In the genomic region with DNA sequence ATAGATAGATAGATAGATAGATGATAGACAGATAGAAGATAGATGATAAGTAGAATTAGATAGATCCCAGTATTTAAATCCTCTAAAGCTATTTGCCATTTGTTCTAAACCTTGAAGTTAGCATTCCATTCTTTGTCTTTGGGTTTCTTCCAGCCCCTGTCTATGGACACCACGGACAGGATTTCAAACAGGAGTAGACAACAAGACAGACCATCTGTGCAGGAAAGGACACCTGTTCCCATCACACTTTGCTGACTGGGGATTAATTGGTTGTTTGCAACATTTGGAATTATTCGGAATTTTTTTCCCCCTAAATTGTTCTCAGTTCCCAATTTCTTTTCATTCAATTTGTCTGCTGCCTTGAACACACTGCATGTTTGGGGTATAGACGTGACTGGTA, we compare ENCODE assay signal across 16 mouse cellular contexts.
"Had no signal": no experiment of that assay in that cellular context is flagged by ENCODE, and none has a peak within 500 bp of the region (broad histone marks: within the 10 kb centered on the region; RNA-seq: fewer than 3 reads in every experiment).

No protein-coding gene starts in this region.

- H3K9me3 ChIP-seq: limb, embryonic 10.5 days; liver, embryonic 15.5 days; midbrain, embryonic 10.5 days; neural tube, embryonic 12.5 days had no signal

- H3K27me3 ChIP-seq: liver, embryonic 15.5 days; neural tube, embryonic 12.5 days had no signal

- H3K4me1 ChIP-seq: limb, embryonic 10.5 days; liver, embryonic 15.5 days; neural tube, embryonic 12.5 days had no signal

- H3K4me2 ChIP-seq: liver, embryonic 11.5 days; liver, embryonic 15.5 days; neural tube, embryonic 12.5 days had no signal

- H3K9ac ChIP-seq: liver, embryonic 15.5 days; neural tube, embryonic 12.5 days had no signal

- H3K27ac ChIP-seq: kidney, postnatal 0 days; limb, embryonic 10.5 days; liver, embryonic 15.5 days; midbrain, embryonic 10.5 days; neural tube, embryonic 12.5 days had no signal

- ATAC-seq: lung, postnatal 0 days had no signal

- DNase-seq: kidney, adult 9 months; kidney, postnatal 36 days; lung, adult 2 months; lung, postnatal 36 days; midbrain, embryonic 14.5 days; right cerebral cortex, adult 18-20 months; right cerebral cortex, postnatal 25 days; thymus, postnatal 4 days had no signal

- H3K36me3 ChIP-seq: limb, embryonic 10.5 days; liver, embryonic 15.5 days; midbrain, embryonic 10.5 days; neural tube, embryonic 12.5 days had no signal

- H3K4me3 ChIP-seq: limb, embryonic 10.5 days; liver, embryonic 15.5 days; midbrain, embryonic 10.5 days; myocyte; neural tube, embryonic 12.5 days had no signal
